Mouse (Mus musculus) layer of hippocampus, adult 2 months (tissue): ENCODE measurements at regions not wholly inside any gene's neighbourhood (a gene's known extent, or its start where the extent isn't known, plus 50 kb on each side); places are given as distances from the start of the nearest gene placed in this dataset.

Experiments used
- DNase-seq, 2 experiments: peaks; one replicate each; pipeline ENCODE4 v3.0.0; 2022; ENCODE audit warnings: low spot score in 2 of 2
- H3K27ac ChIP-seq: fragments of 200-600 bp; 2 replicates; pipeline ENCODE4 v1.8.1; 2022
- H3K4me3 ChIP-seq: fragments of 200-600 bp; 2 replicates; pipeline ENCODE4 v1.8.1; 2022; ENCODE audit warnings: mild to moderate bottlenecking
- CTCF ChIP-seq: fragments of 200-600 bp; conservative IDR thresholded peaks from 2 replicates; pipeline ENCODE4 v1.8.1; 2022; ENCODE audit warnings: antibody characterized with exemption, mild to moderate bottlenecking, moderate library complexity

DNA sequence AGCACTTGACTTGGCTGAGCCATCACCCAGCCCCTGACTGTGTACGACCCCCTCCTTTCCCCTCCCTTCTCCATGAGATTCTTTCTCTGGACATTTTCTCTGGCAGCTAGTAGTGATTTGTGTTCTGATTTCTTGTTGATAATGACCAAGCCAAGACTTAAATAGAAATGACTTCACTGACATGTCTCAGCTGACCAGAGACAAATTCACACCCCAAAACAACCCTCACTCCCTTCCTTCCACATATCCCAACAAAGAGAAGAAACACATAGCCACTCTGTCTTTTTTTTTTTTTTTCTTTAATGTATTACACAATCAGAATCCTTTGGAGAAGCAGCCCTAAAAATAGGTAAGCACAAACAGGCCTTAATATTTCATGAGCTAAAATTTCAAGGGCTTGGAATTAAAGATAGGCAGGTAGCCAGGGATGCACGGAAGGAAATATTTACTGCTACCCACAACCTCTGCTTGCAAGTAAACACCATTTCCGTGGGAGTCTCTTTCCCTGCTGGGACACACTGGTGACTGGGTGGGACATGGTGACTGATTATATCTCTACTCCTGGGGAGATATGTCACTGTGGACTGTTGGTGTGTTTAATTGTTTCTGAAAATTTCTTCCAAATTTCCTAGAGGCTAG, 272.1 kb upstream of the Adgrl2 start:
- DNase-seq = no peak
- Histone ChIP-seq H3K4me3 (no peak overlapping the region), H3K27ac (no peak overlapping the region)
- no peak for TF ChIP-seq CTCF

DNA sequence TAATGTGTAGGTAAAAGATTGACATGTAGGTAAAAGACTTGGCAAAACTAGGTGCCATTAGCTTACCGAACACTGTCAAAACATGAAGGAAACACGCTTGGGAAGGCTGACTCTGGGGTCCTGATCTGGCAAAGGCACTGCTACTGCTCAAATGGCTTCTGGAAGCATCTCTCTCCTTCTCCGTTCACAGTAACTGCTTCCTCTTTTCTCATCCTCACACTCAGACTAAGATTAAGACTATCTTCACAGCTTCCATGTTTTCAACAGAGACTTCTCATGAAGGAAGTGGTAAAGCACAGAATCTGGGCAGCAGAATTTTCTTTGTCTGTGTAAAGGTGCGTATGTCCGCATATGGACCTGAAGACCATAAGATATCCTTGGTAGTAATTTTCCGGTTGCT, 271.4 kb upstream of the Adgrl2 start:
- DNase-seq = no peak
- no peak overlapping the region for H3K27ac ChIP-seq
- no peak for TF ChIP-seq CTCF
- no peak overlapping the region for H3K4me3 ChIP-seq

DNA sequence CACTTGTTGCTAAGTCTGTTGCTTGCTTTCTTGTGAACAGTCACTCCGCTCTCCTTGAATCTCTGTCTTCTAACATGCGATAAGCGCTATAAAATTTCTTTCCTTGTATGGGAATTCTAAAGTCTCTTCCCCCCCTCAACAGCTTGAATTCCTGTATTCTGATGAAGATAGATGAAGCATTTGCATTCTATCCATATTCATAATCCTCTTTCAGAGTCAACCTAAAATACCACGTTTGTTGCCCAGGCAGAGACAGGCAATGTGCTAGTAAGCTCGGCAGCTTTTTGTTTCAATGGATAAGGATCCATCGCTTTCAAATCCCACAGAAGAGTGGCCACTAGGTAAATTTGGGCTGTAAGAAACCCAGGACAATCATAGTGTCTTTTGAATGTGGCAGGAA, 268.5 kb upstream of the Adgrl2 start:
- peak in 1 of 2 experiments; percentile 34 for DNase-seq
- Histone ChIP-seq H3K4me3 (no peak overlapping the region), H3K27ac (peak overlapping the region; percentile 30; the same call in 1 of the 2 replicates)
- TF ChIP-seq CTCF = no peak

DNA sequence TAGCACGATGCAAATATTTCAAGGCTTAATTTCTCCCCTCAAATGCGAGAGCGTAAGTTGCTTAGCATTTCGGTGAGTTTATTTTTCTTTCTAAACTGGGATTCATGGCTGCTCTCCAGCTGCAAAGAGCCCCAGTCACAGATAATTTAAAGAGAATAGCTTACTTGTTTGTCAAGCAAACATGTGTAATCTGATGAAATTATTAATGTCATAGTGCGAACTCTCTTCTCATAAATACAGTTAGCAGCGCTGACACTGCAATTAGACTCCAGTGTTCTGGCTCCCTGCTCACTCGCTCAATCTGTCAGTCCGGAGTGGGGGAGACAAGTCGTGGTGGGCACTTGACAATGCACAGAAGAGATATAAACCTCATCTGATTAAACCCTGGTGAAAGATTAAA, 266.5 kb upstream of the Adgrl2 start:
- no peak for TF ChIP-seq CTCF
- Histone ChIP-seq H3K4me3 (no peak overlapping the region), H3K27ac (peak overlapping the region; percentile 2; the same call in 1 of the 2 replicates)
- no peak for DNase-seq

GRCm38 (mm10) chr3:149253080-149253479, 262.7 kb upstream of the Adgrl2 start:
- Histone ChIP-seq H3K4me3 (no peak overlapping the region), H3K27ac (no peak overlapping the region)
- no peak for TF ChIP-seq CTCF
- DNase-seq = no peak

DNA sequence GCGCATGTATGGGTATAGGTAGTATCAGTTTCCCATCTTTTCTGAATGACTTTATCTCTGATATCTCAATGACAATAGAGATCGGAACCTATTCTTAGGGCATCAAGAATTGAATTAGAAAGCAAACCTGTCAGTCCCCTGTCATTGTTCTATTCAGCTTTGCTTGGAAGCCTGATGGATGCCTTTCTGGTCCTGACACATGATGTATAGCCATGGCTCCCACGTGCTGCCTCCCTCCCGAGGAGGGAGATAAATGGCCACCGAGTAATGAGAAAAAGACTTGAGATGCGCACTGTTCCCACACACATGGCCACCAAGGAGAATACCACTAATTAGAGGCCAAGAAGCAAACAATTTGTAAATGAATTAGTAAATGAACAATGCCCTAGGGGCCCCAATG, 261.8 kb upstream of the Adgrl2 start:
- no peak overlapping the region for H3K4me3 ChIP-seq
- no peak for DNase-seq
- H3K27ac ChIP-seq = no peak overlapping the region
- no peak for TF ChIP-seq CTCF

DNA sequence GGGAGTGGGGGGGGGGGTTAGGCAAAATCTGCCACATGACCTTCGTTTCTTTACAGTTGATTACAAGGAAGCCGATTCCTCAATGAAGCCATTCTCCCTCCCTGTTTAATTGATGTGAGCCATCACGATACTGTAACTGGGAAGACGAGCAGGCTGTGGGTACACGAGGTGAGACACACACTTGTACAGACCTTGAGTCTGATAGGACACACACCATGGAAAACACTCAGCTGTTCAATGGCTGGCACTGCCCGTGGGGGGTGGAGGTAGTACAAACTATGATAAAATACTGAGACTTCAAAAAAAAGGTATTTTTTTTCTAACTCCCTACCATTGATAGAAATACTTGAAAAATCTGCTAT, 257.3 kb upstream of the Adgrl2 start:
- H3K27ac ChIP-seq = no peak overlapping the region
- no peak for DNase-seq
- no peak overlapping the region for H3K4me3 ChIP-seq
- TF ChIP-seq CTCF = no peak

- Histone ChIP-seq H3K27ac (no peak overlapping the region), H3K4me3 (no peak overlapping the region)
- TF ChIP-seq CTCF = peak; percentile 38
- DNase-seq = no peak
Measured at GRCm38 (mm10) chr3:149246935-149247625, 256.7 kb upstream of the Adgrl2 start.

GRCm38 (mm10) chr3:149239664-149240063, 249.3 kb upstream of the Adgrl2 start:
- Histone ChIP-seq H3K4me3 (no peak overlapping the region), H3K27ac (no peak overlapping the region)
- TF ChIP-seq CTCF = no peak
- DNase-seq = no peak

- no peak for TF ChIP-seq CTCF
- H3K27ac ChIP-seq = no peak overlapping the region
- H3K4me3 ChIP-seq = no peak overlapping the region
- no peak for DNase-seq
Measured at GRCm38 (mm10) chr3:149238076-149238475, 247.7 kb upstream of the Adgrl2 start.

GRCm38 (mm10) chr3:149235183-149235582, 244.8 kb upstream of the Adgrl2 start:
- no peak overlapping the region for H3K4me3 ChIP-seq
- TF ChIP-seq CTCF = no peak
- H3K27ac ChIP-seq = no peak overlapping the region
- no peak for DNase-seq

- Histone ChIP-seq H3K4me3 (no peak overlapping the region), H3K27ac (0 out of 2 replicates have a peak overlapping the region, but pooled peaks have one; percentile 39)
- DNase-seq = no peak
- TF ChIP-seq CTCF = no peak
Measured at GRCm38 (mm10) chr3:149233691-149234131, 243.4 kb upstream of the Adgrl2 start.

- no peak overlapping the region for H3K4me3 ChIP-seq
- DNase-seq = peak; percentile 19 to 27
- H3K27ac ChIP-seq = 0 out of 2 replicates have a peak overlapping the region, but pooled peaks have one; percentile 39
- TF ChIP-seq CTCF = no peak
Measured at GRCm38 (mm10) chr3:149233191-149233641, 242.9 kb upstream of the Adgrl2 start.

DNA sequence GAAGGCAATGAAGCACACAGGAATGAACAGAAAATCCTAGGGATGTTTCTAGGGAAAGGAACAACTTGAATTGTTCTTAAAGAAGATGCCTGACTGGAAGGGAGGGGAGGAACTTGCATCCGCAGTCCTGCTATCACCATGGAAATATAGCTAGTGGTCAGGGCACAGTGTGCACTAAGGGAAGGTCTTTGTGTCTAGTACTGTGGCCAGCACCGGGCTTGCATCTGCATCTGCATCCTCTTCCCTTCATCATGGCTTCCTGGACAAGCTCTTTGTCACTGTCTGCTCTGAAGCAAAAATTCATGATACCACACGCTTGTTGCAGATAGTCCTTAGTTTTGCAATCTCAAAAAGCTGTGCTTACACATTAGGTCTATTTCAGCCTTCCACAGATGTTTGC, 241.0 kb upstream of the Adgrl2 start:
- H3K4me3 ChIP-seq = no peak overlapping the region

More for the DNA sequence above, 241.0 kb upstream of the Adgrl2 start:
- no peak for TF ChIP-seq CTCF
- H3K27ac ChIP-seq = no peak overlapping the region
- no peak for DNase-seq
